Mouse (Mus musculus): ENCODE data around the gene C1qtnf9. TPM values are rescaled to one million over a fixed set of nuclear protein-coding genes. Genes with fewer than 3 reads are reported as not detected.

C1qtnf9 gene
- total RNA-seq, 2 experiments from 2014 or later, result 32.0 to 41.9 TPM

GRCm38 (mm10) chr14:60830096-60830495 lies 62.2 kb downstream of the C1qtnf9 start:
- no peak for DNase-seq
- intact Hi-C loops (cut with DNase I; ENCODE audit: low total_unique reads), result no loop called here

Other genes with a start within 250 kb of the C1qtnf9 start
- 10 to 100 TPM in 1 of 2 experiments, 1 to 10 TPM in 1; 8.4 to 15.3 TPM for gene Spata13, start 134.1 kb upstream of the C1qtnf9 start, total RNA-seq (2021)
- gene Mipep, start 16.4 kb downstream of the C1qtnf9 start, total RNA-seq (2021), result 10 to 100 TPM; 26.2 to 28.4 TPM

Measured in gastrocnemius, postnatal 14 days (tissue).